In the genomic region with DNA sequence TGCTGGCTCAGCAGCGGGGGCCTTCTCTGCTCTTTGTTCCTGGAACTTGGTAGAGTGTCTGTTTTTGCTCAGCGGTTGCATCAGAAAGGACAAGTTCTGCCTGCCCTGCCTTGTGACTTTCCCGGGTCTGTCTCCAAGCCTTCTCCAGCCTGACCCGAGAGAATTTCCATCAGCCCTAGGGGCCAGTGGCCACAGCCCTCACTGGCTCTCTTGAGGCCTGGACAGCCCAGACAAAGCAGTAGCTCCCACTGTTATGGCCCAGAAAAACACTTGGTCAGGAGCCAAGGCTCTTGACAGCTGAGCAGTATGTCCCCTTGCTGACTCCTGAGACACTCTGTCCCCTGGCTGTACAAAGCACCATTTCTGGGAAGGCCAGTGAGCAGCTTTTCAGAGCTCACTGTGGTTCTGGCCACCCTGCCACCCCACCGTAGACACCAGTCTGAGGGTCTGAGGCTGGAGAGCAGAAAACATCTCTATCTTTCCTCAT, we compare ENCODE assay signal across 8 mouse cellular contexts. TPM values are rescaled to one million over a fixed set of nuclear protein-coding genes. Genes with fewer than 3 reads are reported as not detected.
A peak's percentile ranks its signal among the peaks of the same experiment; 100 is the strongest.
DNase-seq lines count a peak whose midpoint lies in the region; ATAC-seq and TF ChIP-seq lines count a peak whose summit lies in the region.

Gene Phyhd1, plus strand, starts transcription at position 437 of the 487 bp plus-strand sequence.

- no peak within 1 kb of the TSS for H3K4me2 ChIP-seq in midbrain, embryonic 14.5 days (ENCODE audit: low read length)

- no peaks in the 10 kb centered on the region for H3K27me3 ChIP-seq in midbrain, embryonic 14.5 days (ENCODE audit: control insufficient read depth, insufficient read depth, low read length)

- no peak for TF ChIP-seq CTCF in cortical plate, adult 2 months (IDR thresholded peaks at IDR 0.05; ENCODE audit: extremely low read depth, insufficient read depth, low read length)

- no peaks in the 10 kb centered on the region for H3K9me3 ChIP-seq in midbrain, embryonic 14.5 days (ENCODE audit: control insufficient read depth, low read length)

- H3K4me1 ChIP-seq in cortical plate, adult 2 months (ENCODE audit: control insufficient read depth, insufficient read depth, low read length) = peaks cover 6% of the 10 kb centered on the region
- 0 out of 2 replicates have a peak, but pooled peaks cover 12% of the 10 kb centered on the region for H3K4me1 ChIP-seq in midbrain, embryonic 14.5 days (ENCODE audit: control insufficient read depth, insufficient read depth, low read length)

- H3K9ac ChIP-seq in midbrain, embryonic 14.5 days (replicated peaks; ENCODE audit: low read length) = 0 out of 2 replicates have a peak within 1 kb of the TSS, but pooled peaks have one; percentile 12

- TF ChIP-seq POLR2A in cortical plate, adult 2 months (IDR thresholded peaks at IDR 0.05; ENCODE audit: extremely low read depth, insufficient read depth, low read length) = no peak

- peak; percentile 78 to 83 for DNase-seq in right cerebral cortex, postnatal 10 days (ENCODE audit: low spot score in 2 of 2)
- DNase-seq in right cerebral cortex, postnatal 14 days = no peak
- DNase-seq in heart, adult 11 months = peak; percentile 100
- DNase-seq in kidney, adult 18-20 months = peak; percentile 83
- peak; percentile 56 to 74 for DNase-seq in left cerebral cortex, postnatal 36 days (ENCODE audit: low spot score in 2 of 2)
- peak; percentile 44 for DNase-seq in midbrain, embryonic 14.5 days

- intact Hi-C loops in left cerebral cortex, postnatal 36 days (cut with DNase I) = no loop called here

- WGBS in midbrain, embryonic 14.5 days = 29% methylated on average over 5 of the region's 5 CpGs

- no peak within 1 kb of the TSS for H3K4me3 ChIP-seq in cortical plate, adult 2 months (ENCODE audit: insufficient read depth, low read length)
- no peak within 1 kb of the TSS for H3K4me3 ChIP-seq in midbrain, embryonic 14.5 days (replicated peaks; ENCODE audit: low read depth, low read length)

- H3K27ac ChIP-seq in cortical plate, adult 2 months (ENCODE audit: insufficient read depth, low read length) = peak within 1 kb of the TSS; percentile 91
- H3K27ac ChIP-seq in midbrain, embryonic 14.5 days (replicated peaks; ENCODE audit: low read depth, low read length) = peak within 1 kb of the TSS; percentile 64

- ATAC-seq in midbrain, embryonic 14.5 days (ENCODE audit: low FRiP score, low TSS enrichment) = no peak
- ATAC-seq in CD4-positive, CD25-positive, alpha-beta regulatory T cell, adult 4 months = no peak

- H3K36me3 ChIP-seq in midbrain, embryonic 14.5 days (ENCODE audit: control insufficient read depth, insufficient read depth, low read length) = peaks cover 48% of the 10 kb centered on the region

RNA-seq across cellular contexts. Expression of gene Phyhd1, which starts in this region (rescaled TPM):
- polyA plus RNA-seq in cortical plate, adult 2 months (2012; rRNA removed) = 32.2 and 34.1 TPM in 2 replicates
- total RNA-seq in left cerebral cortex, postnatal 36 days (2021) = 10 to 100 TPM; 13.8 to 26.5 TPM
- polyA plus RNA-seq in midbrain, embryonic 14.5 days (2014; fragmentation: Nextera tagmentation; extraction: Ambion mirVana) = 4.9 and 6.0 TPM in 2 replicates
- polyA plus RNA-seq in CD4-positive, CD25-positive, alpha-beta regulatory T cell, adult 4 months (2017; shearing (Covaris generic)) = 1 to 10 TPM; 2.8 to 4.4 TPM
